9 mouse cellular contexts compared by ENCODE assay signal in genomic region chr13:35469361-35470198, GRCm38 (mm10).
DNase-seq lines count a peak whose midpoint lies in the region; ATAC-seq and TF ChIP-seq lines count a peak whose summit lies in the region.
"Had no signal": no experiment of that assay in that cellular context is flagged by ENCODE, and none has a peak within 500 bp of the region (broad histone marks: within the 10 kb centered on the region; RNA-seq: fewer than 3 reads in every experiment).

No protein-coding gene starts in this region.

- WGBS in heart, embryonic 16.5 days = 44% methylated on average over 11 of the region's 11 CpGs
- 56% methylated on average over 11 of the region's 11 CpGs for WGBS in heart, embryonic 12.5 days
- 58% methylated on average over 11 of the region's 11 CpGs for WGBS in midbrain, postnatal 0 days

- TF ChIP-seq CTCF in midbrain, postnatal 0 days (IDR thresholded peaks at IDR 0.05) = no peak

- H3K4me1 ChIP-seq in heart, embryonic 16.5 days (ENCODE audit: control insufficient read depth, insufficient read depth, low read length) = peaks cover 6% of the 10 kb centered on the region
- H3K4me1 ChIP-seq in heart, embryonic 12.5 days (replicated peaks) = no peaks in the 10 kb centered on the region
- no peaks in the 10 kb centered on the region for H3K4me1 ChIP-seq in midbrain, postnatal 0 days (ENCODE audit: insufficient read depth, low read length)
- H3K4me1 ChIP-seq: liver, embryonic 15.5 days had no signal

- no peak overlapping the region for H3K27ac ChIP-seq in heart, embryonic 16.5 days (ENCODE audit: low read length)
- no peak overlapping the region for H3K27ac ChIP-seq in heart, embryonic 12.5 days (ENCODE audit: poor library complexity, severe bottlenecking)
- no peak overlapping the region for H3K27ac ChIP-seq in midbrain, postnatal 0 days (ENCODE audit: low read depth, low read length)
- H3K27ac ChIP-seq: liver, embryonic 15.5 days had no signal

- H3K27me3 ChIP-seq in heart, embryonic 16.5 days (ENCODE audit: control insufficient read depth, insufficient read depth, low read length) = no peaks in the 10 kb centered on the region
- no peaks in the 10 kb centered on the region for H3K27me3 ChIP-seq in heart, embryonic 12.5 days (replicated peaks)
- no peaks in the 10 kb centered on the region for H3K27me3 ChIP-seq in midbrain, postnatal 0 days (ENCODE audit: insufficient read depth, low read length)
- H3K27me3 ChIP-seq: liver, embryonic 15.5 days had no signal

- H3K9me3 ChIP-seq in heart, embryonic 16.5 days (replicated peaks; ENCODE audit: control insufficient read depth, low read length) = no peaks in the 10 kb centered on the region
- H3K9me3 ChIP-seq in heart, embryonic 12.5 days (replicated peaks) = no peaks in the 10 kb centered on the region
- no peaks in the 10 kb centered on the region for H3K9me3 ChIP-seq in midbrain, postnatal 0 days (ENCODE audit: low read length)
- H3K9me3 ChIP-seq: liver, embryonic 15.5 days had no signal

- H3K9ac ChIP-seq in heart, embryonic 16.5 days (ENCODE audit: low read length) = no peak overlapping the region
- H3K9ac ChIP-seq in heart, embryonic 12.5 days = no peak overlapping the region
- no peak overlapping the region for H3K9ac ChIP-seq in midbrain, postnatal 0 days (replicated peaks; ENCODE audit: low read length, poor library complexity, severe bottlenecking)
- H3K9ac ChIP-seq: liver, embryonic 15.5 days had no signal

- H3K4me3 ChIP-seq in heart, embryonic 16.5 days (ENCODE audit: low read length) = no peak overlapping the region
- H3K4me3 ChIP-seq in heart, embryonic 12.5 days = no peak overlapping the region
- H3K4me3 ChIP-seq in midbrain, postnatal 0 days (ENCODE audit: low read depth, low read length) = no peak overlapping the region
- H3K4me3 ChIP-seq: liver, embryonic 15.5 days had no signal

- DNase-seq in brain, adult 2 months (ENCODE audit: low read depth, low spot score) = peak; percentile 90
- peak; percentile 20 to 51 for DNase-seq in layer of hippocampus, postnatal 14 days (ENCODE audit: low spot score in 2 of 2)
- DNase-seq in midbrain, postnatal 0 days (ENCODE audit: low spot score) = peak; percentile 84
- no peak for DNase-seq in spleen, adult 18-20 months
- DNase-seq in thymus, postnatal 36 days = no peak

- H3K36me3 ChIP-seq in heart, embryonic 16.5 days (ENCODE audit: control insufficient read depth, insufficient read depth) = no peaks in the 10 kb centered on the region
- no peaks in the 10 kb centered on the region for H3K36me3 ChIP-seq in heart, embryonic 12.5 days
- H3K36me3 ChIP-seq in midbrain, postnatal 0 days (ENCODE audit: insufficient read depth, low read length) = no peaks in the 10 kb centered on the region
- H3K36me3 ChIP-seq: liver, embryonic 15.5 days had no signal

- peak; percentile 41; the same call in 1 of the 2 replicates for ATAC-seq in heart, embryonic 16.5 days (replicated peaks; ENCODE audit: extremely low read depth, insufficient read depth, low FRiP score)
- no peak for ATAC-seq in heart, embryonic 12.5 days (ENCODE audit: insufficient number of reproducible peaks, low FRiP score)
- peak; percentile 50; the same call in 1 of the 2 replicates for ATAC-seq in frontal cortex, adult (ENCODE audit: low TSS enrichment)
- peak; percentile 23; the same call in 1 of the 2 replicates for ATAC-seq in midbrain, postnatal 0 days (ENCODE audit: low FRiP score)

- peak overlapping the region; percentile 27; the same call in 1 of the 2 replicates for H3K4me2 ChIP-seq in heart, embryonic 16.5 days (ENCODE audit: low read depth, low read length)
- H3K4me2 ChIP-seq in heart, embryonic 12.5 days = no peak overlapping the region
- H3K4me2 ChIP-seq in midbrain, postnatal 0 days (ENCODE audit: low read depth, low read length, poor library complexity, severe bottlenecking) = no peak overlapping the region
- H3K4me2 ChIP-seq: liver, embryonic 15.5 days had no signal

Comparison
In these comparisons a context has a peak if more than half of its experiments do, and no peak if none do; other contexts are left out.
1. DNase-seq: peak in brain, adult 2 months (single experiment), layer of hippocampus, postnatal 14 days (2 of 2) and midbrain, postnatal 0 days (single experiment); none in spleen, adult 18-20 months (0 of 2) and thymus, postnatal 36 days (0 of 2).